ENCODE assay signal across 8 mouse cellular contexts in genomic region chr7:73741392-73741791, GRCm38 (mm10). TPM values are rescaled to one million over a fixed set of nuclear protein-coding genes. Genes with fewer than 3 reads are reported as not detected.
DNase-seq lines count a peak whose midpoint lies in the region; ATAC-seq lines count a peak whose summit lies in the region.

No protein-coding gene starts in this region.

- H3K4me2 ChIP-seq in heart, embryonic 13.5 days: peak overlapping the region; percentile 99
- H3K4me2 ChIP-seq in forebrain, embryonic 13.5 days: peak overlapping the region; percentile 98
- H3K4me2 ChIP-seq in limb, embryonic 12.5 days: peak overlapping the region; percentile 98

- DNase-seq in heart, adult 8-10 months (ENCODE audit: low spot score): no peak
- DNase-seq in neural tube, embryonic 10.5 days (ENCODE audit: extremely low spot score, low spot score): peak; percentile 18
- DNase-seq in ovary, postnatal 36 days (ENCODE audit: low spot score): no peak
- DNase-seq in layer of hippocampus, adult 8-10 months (ENCODE audit: low spot score in 2 of 2): no peak
- no peak for DNase-seq in urinary bladder, adult 18-20 months (ENCODE audit: low spot score in 2 of 2)

- no peaks in the 10 kb centered on the region for H3K36me3 ChIP-seq in heart, embryonic 13.5 days
- no peaks in the 10 kb centered on the region for H3K36me3 ChIP-seq in forebrain, embryonic 13.5 days (ENCODE audit: poor library complexity, severe bottlenecking)
- H3K36me3 ChIP-seq in limb, embryonic 12.5 days: no peaks in the 10 kb centered on the region

- no peak overlapping the region for H3K27ac ChIP-seq in heart, embryonic 13.5 days (replicated peaks)
- H3K27ac ChIP-seq in forebrain, embryonic 13.5 days: no peak overlapping the region
- H3K27ac ChIP-seq in limb, embryonic 12.5 days: peak overlapping the region; percentile 56; the same call in 1 of the 2 replicates

- peak overlapping the region; percentile 73 for H3K4me3 ChIP-seq in heart, embryonic 13.5 days
- peak overlapping the region; percentile 63 for H3K4me3 ChIP-seq in forebrain, embryonic 13.5 days
- peak overlapping the region; percentile 58 for H3K4me3 ChIP-seq in limb, embryonic 12.5 days (replicated peaks)

- no peaks in the 10 kb centered on the region for H3K9me3 ChIP-seq in heart, embryonic 13.5 days
- H3K9me3 ChIP-seq in forebrain, embryonic 13.5 days (replicated peaks): no peaks in the 10 kb centered on the region
- no peaks in the 10 kb centered on the region for H3K9me3 ChIP-seq in limb, embryonic 12.5 days

- ATAC-seq in heart, embryonic 13.5 days (ENCODE audit: extremely low read depth, insufficient number of reproducible peaks, low FRiP score, low TSS enrichment): no peak
- ATAC-seq in forebrain, embryonic 13.5 days: no peak
- ATAC-seq in limb, embryonic 12.5 days (ENCODE audit: insufficient number of reproducible peaks, insufficient read depth, low FRiP score, low TSS enrichment, low read depth): no peak

- WGBS in heart, embryonic 13.5 days: 43% methylated on average over 5 of the region's 5 CpGs
- 68% methylated on average over 5 of the region's 5 CpGs for WGBS in forebrain, embryonic 13.5 days
- 49% methylated on average over 5 of the region's 5 CpGs for WGBS in limb, embryonic 12.5 days

- peaks cover 57% of the 10 kb centered on the region for H3K4me1 ChIP-seq in heart, embryonic 13.5 days
- peaks cover 15% of the 10 kb centered on the region for H3K4me1 ChIP-seq in forebrain, embryonic 13.5 days
- H3K4me1 ChIP-seq in limb, embryonic 12.5 days (replicated peaks): peaks cover 24% of the 10 kb centered on the region

- peaks cover 52% of the 10 kb centered on the region for H3K27me3 ChIP-seq in heart, embryonic 13.5 days (replicated peaks)
- peaks cover 32% of the 10 kb centered on the region for H3K27me3 ChIP-seq in forebrain, embryonic 13.5 days
- H3K27me3 ChIP-seq in limb, embryonic 12.5 days: peaks cover 43% of the 10 kb centered on the region

- H3K9ac ChIP-seq in heart, embryonic 13.5 days: peak overlapping the region; percentile 88
- H3K9ac ChIP-seq in forebrain, embryonic 13.5 days: no peak overlapping the region
- no peak overlapping the region for H3K9ac ChIP-seq in limb, embryonic 12.5 days (replicated peaks)

RNA-seq across cellular contexts. Expression of gene Fam174b, which starts 1.3 kb away (rescaled TPM):
- polyA plus RNA-seq in heart, embryonic 13.5 days (2015; fragmentation: Nextera tagmentation; extraction: Ambion mirVana): 49.8 and 50.1 TPM in 2 replicates
- 100 to 1,000 TPM; 200 to 214 (median 203) TPM for total RNA-seq in heart, adult 8-10 months (2022)
- 15.9 and 16.7 TPM in 2 replicates for polyA plus RNA-seq in forebrain, embryonic 13.5 days (2015; fragmentation: Nextera tagmentation; extraction: Ambion mirVana)
- polyA plus RNA-seq in limb, embryonic 12.5 days (2016; fragmentation: Nextera tagmentation; extraction: Ambion mirVana): 26.6 and 33.7 TPM in 2 replicates
- total RNA-seq in layer of hippocampus, adult 8-10 months (2022): 10 to 100 TPM; 28.0 to 32.7 (median 28.7) TPM
